Comparison of ENCODE assay signal across 7 mouse cellular contexts in genomic region chr3:90231507-90232333, GRCm38 (mm10). TPM values are rescaled to one million over a fixed set of nuclear protein-coding genes. Genes with fewer than 3 reads are reported as not detected.
DNase-seq lines count a peak whose midpoint lies in the region; ATAC-seq lines count a peak whose summit lies in the region.

TSS of gene Jtb (plus strand) at chr3:90231597.

- peaks cover 2% of the 10 kb centered on the region; the same call in 1 of the 2 replicates for H3K4me1 ChIP-seq in intestine, embryonic 15.5 days (replicated peaks)
- H3K4me1 ChIP-seq in midbrain, embryonic 10.5 days = peaks cover 21% of the 10 kb centered on the region

- ATAC-seq in intestine, embryonic 15.5 days = peak; percentile 99

- H3K27ac ChIP-seq in intestine, embryonic 15.5 days = peak within 1 kb of the TSS; percentile 88
- peak within 1 kb of the TSS; percentile 90 for H3K27ac ChIP-seq in midbrain, embryonic 10.5 days (replicated peaks)

- peak within 1 kb of the TSS; percentile 75 for H3K4me3 ChIP-seq in intestine, embryonic 15.5 days (replicated peaks)
- H3K4me3 ChIP-seq in midbrain, embryonic 10.5 days = peak within 1 kb of the TSS; percentile 70

- intact Hi-C loops in left cerebral cortex, postnatal 25 days (cut with DNase I) = loop anchor here (2.0 kb wide), 1 partner anchor 15 kb away; no protein-coding TSS in a partner anchor

- under 1% methylated on average over 61 of the region's 61 CpGs for WGBS in intestine, embryonic 15.5 days
- 1% methylated on average over 61 of the region's 61 CpGs for WGBS in midbrain, embryonic 10.5 days

- no peaks in the 10 kb centered on the region for H3K9me3 ChIP-seq in intestine, embryonic 15.5 days
- no peaks in the 10 kb centered on the region for H3K9me3 ChIP-seq in midbrain, embryonic 10.5 days (replicated peaks)

- DNase-seq in adrenal gland, adult (ENCODE audit: inconsistent age in 2 of 2, low spot score in 1 of 2) = peak; percentile 96 to 97
- DNase-seq in embryo, embryonic 11 days = peak; percentile 96
- peak; percentile 92 for DNase-seq in gastrocnemius, postnatal 25 days
- DNase-seq in left cerebral cortex, postnatal 25 days (ENCODE audit: low spot score in 2 of 2) = peak; percentile 97 to 98
- DNase-seq in midbrain, embryonic 10.5 days (ENCODE audit: low spot score) = peak; percentile 94
- peak; percentile 89 for DNase-seq in right cerebral cortex, postnatal 4 days

- H3K9ac ChIP-seq in intestine, embryonic 15.5 days = peak within 1 kb of the TSS; percentile 84

- peaks cover 15% of the 10 kb centered on the region for H3K36me3 ChIP-seq in intestine, embryonic 15.5 days
- H3K36me3 ChIP-seq in midbrain, embryonic 10.5 days = peaks cover 39% of the 10 kb centered on the region

- H3K4me2 ChIP-seq in intestine, embryonic 15.5 days (replicated peaks) = peak within 1 kb of the TSS; percentile 76

- no peaks in the 10 kb centered on the region for H3K27me3 ChIP-seq in intestine, embryonic 15.5 days (replicated peaks)
- H3K27me3 ChIP-seq in midbrain, embryonic 10.5 days (ENCODE audit: low read depth, poor library complexity, severe bottlenecking) = no peaks in the 10 kb centered on the region

RNA-seq across cellular contexts. Expression of gene Jtb, which starts in this region (rescaled TPM):
- 10 to 100 TPM; 54.3 to 56.9 TPM for total RNA-seq in gastrocnemius, postnatal 25 days (2021)
- 111 and 113 TPM in 2 replicates for polyA plus RNA-seq in intestine, embryonic 15.5 days (2015; fragmentation: Nextera tagmentation; extraction: Ambion mirVana)
- 10 to 100 TPM; 43.2 to 44.7 TPM for total RNA-seq in left cerebral cortex, postnatal 25 days (2021)
- polyA plus RNA-seq in midbrain, embryonic 10.5 days (2016; fragmentation: Nextera tagmentation; extraction: Ambion mirVana) = 93.6 and 96.3 TPM in 2 replicates

Comparison
In these comparisons a context has a peak if more than half of its experiments do, and no peak if none do; other contexts are left out.
1. Peak in every context shown above with its lines: DNase-seq, ATAC-seq, H3K4me3 ChIP-seq and H3K27ac ChIP-seq.